Mouse (Mus musculus) thymus, adult 2 months (tissue): ENCODE measurements around the gene Josd2. TPM values are rescaled to one million over a fixed set of nuclear protein-coding genes. Genes with fewer than 3 reads are reported as not detected.

Experiments
- DNase-seq: peaks from one replicate; pipeline ENCODE4 v3.0.0; 2021
- H3K27ac ChIP-seq: fragments of 200-500 bp; 2 replicates; pipeline ENCODE4 v1.5.1; 2012; ENCODE audit warnings: low read length, control low read depth; ENCODE audit not compliant: control insufficient read depth, insufficient read depth
- H3K27me3 ChIP-seq: fragments of 200-500 bp; 2 replicates; pipeline ENCODE4 v1.6.1; 2012; ENCODE audit warnings: mild to moderate bottlenecking, low read length, moderate library complexity, mixed read lengths; ENCODE audit not compliant: control insufficient read depth, insufficient read depth
- H3K36me3 ChIP-seq: fragments of 200-500 bp; 2 replicates; pipeline ENCODE4 v1.6.1; 2012; ENCODE audit warnings: mild to moderate bottlenecking, low read length, moderate library complexity; ENCODE audit not compliant: control insufficient read depth, insufficient read depth
- H3K4me1 ChIP-seq: fragments of 200-500 bp; replicated peaks from 2 replicates; pipeline ENCODE4 v1.6.1; 2012; ENCODE audit warnings: low read length; ENCODE audit not compliant: control insufficient read depth, insufficient read depth
- H3K4me3 ChIP-seq: fragments of 200-500 bp; 2 replicates; pipeline ENCODE4 v1.5.1; 2012; ENCODE audit warnings: mild to moderate bottlenecking, low read length, control low read depth, moderate library complexity; ENCODE audit not compliant: control insufficient read depth, insufficient read depth
- CTCF ChIP-seq: fragments of 200-500 bp; IDR thresholded peaks from 2 replicates; pipeline ENCODE4 v1.5.1; 2012; ENCODE audit warnings: mild to moderate bottlenecking, control low read depth, low read length, moderate library complexity, borderline replicate concordance; ENCODE audit not compliant: control insufficient read depth, poor library complexity, insufficient read depth; ENCODE audit errors: extremely low read depth
- POLR2A ChIP-seq: fragments of 200-500 bp; IDR thresholded peaks from 2 replicates; pipeline ENCODE4 v1.6.1; 2012; ENCODE audit warnings: mild to moderate bottlenecking, low read length, control low read depth, moderate library complexity; ENCODE audit not compliant: control insufficient read depth, poor library complexity, insufficient read depth; ENCODE audit errors: extremely low read depth
- WGBS: fragments of 180-500 bp; shearing (Covaris S2); methylation state at CpG from one replicate; pipeline ENCODE4 v1.1.7; 2018; 5-methylcytosine and 5-hydroxymethylcytosine counted together
- polyA plus RNA-seq: library from polyadenylated mRNA; depleted of rRNA; stranded (reverse); fragments of >200 nt; gene quantifications from 2 replicates; pipeline ENCODE4 v1.2.3, GENCODE M21; 2012

Josd2 gene
- polyA plus RNA-seq, 1 experiment: 142 TPM

- Histone ChIP-seq H3K27ac (no peak overlapping the region), H3K4me3 (no peak overlapping the region), H3K4me1 (peaks cover 8% of the 10 kb centered on the region), H3K36me3 (no peaks in the 10 kb centered on the region), H3K27me3 (no peaks in the 10 kb centered on the region; the same call in 1 of the 2 replicates)
- WGBS: 93% methylated on average over 10 of the region's 10 CpGs
- no peak for DNase-seq
- TF ChIP-seq CTCF: no peak
- TF ChIP-seq POLR2A: no peak
Measured at GRCm38 (mm10) chr7:44466006-44466887, 1.5 kb upstream of the Josd2 start.

- no peak overlapping the region for H3K4me3 ChIP-seq
- H3K27ac ChIP-seq: no peak overlapping the region
- WGBS: 95% methylated on average over 16 of the region's 16 CpGs
- H3K4me1 ChIP-seq: peaks cover 8% of the 10 kb centered on the region
- DNase-seq: no peak
- no peaks in the 10 kb centered on the region; the same call in 1 of the 2 replicates for H3K27me3 ChIP-seq
- H3K36me3 ChIP-seq: no peaks in the 10 kb centered on the region
- TF ChIP-seq POLR2A (no peak), CTCF (no peak)
Measured at GRCm38 (mm10) chr7:44466888-44467311, 880 bp upstream of the Josd2 start.

GRCm38 (mm10) chr7:44468644-44469285, 985 bp downstream of the Josd2 start:
- no peak overlapping the region for H3K27ac ChIP-seq
- peak overlapping the region; percentile 81; the same call in 1 of the 2 replicates for H3K4me3 ChIP-seq
- TF ChIP-seq POLR2A: no peak
- TF ChIP-seq CTCF: no peak
- 92% methylated on average over 15 of the region's 15 CpGs for WGBS
- H3K27me3 ChIP-seq: no peaks in the 10 kb centered on the region; the same call in 1 of the 2 replicates
- no peaks in the 10 kb centered on the region for H3K36me3 ChIP-seq
- H3K4me1 ChIP-seq: peaks cover 14% of the 10 kb centered on the region
- DNase-seq: no peak

- Histone ChIP-seq H3K27ac (no peak overlapping the region), H3K4me1 (peaks cover 14% of the 10 kb centered on the region)
Measured at GRCm38 (mm10) chr7:44469677-44470675, 2.2 kb downstream of the Josd2 start.

GRCm38 (mm10) chr7:44470696-44471612, 3.2 kb downstream of the Josd2 start:
- no peak for DNase-seq
- H3K27ac ChIP-seq: no peak overlapping the region
- H3K4me1 ChIP-seq: peaks cover 14% of the 10 kb centered on the region
- H3K27me3 ChIP-seq: no peaks in the 10 kb centered on the region
- no peaks in the 10 kb centered on the region for H3K36me3 ChIP-seq
- 97% methylated on average over 16 of the region's 16 CpGs for WGBS
- no peak overlapping the region for H3K4me3 ChIP-seq
- TF ChIP-seq POLR2A: no peak

More at GRCm38 (mm10) chr7:44469677-44470675, 2.2 kb downstream of the Josd2 start:
- Histone ChIP-seq H3K36me3 (no peaks in the 10 kb centered on the region), H3K27me3 (no peaks in the 10 kb centered on the region), H3K4me3 (no peak overlapping the region)
- no peak for TF ChIP-seq CTCF
- TF ChIP-seq POLR2A: no peak
- no peak for DNase-seq
- WGBS: 96% methylated on average over 16 of the region's 16 CpGs

- TF ChIP-seq CTCF (no peak), POLR2A (no peak)
- Histone ChIP-seq H3K36me3 (no peaks in the 10 kb centered on the region), H3K27ac (no peak overlapping the region), H3K4me1 (peaks cover 14% of the 10 kb centered on the region), H3K4me3 (no peak overlapping the region), H3K27me3 (no peaks in the 10 kb centered on the region)
- WGBS: 59% methylated on average over 6 of the region's 6 CpGs
- DNase-seq: no peak
Measured at GRCm38 (mm10) chr7:44471880-44472557, 4.2 kb downstream of the Josd2 start.
